In the genomic region with DNA sequence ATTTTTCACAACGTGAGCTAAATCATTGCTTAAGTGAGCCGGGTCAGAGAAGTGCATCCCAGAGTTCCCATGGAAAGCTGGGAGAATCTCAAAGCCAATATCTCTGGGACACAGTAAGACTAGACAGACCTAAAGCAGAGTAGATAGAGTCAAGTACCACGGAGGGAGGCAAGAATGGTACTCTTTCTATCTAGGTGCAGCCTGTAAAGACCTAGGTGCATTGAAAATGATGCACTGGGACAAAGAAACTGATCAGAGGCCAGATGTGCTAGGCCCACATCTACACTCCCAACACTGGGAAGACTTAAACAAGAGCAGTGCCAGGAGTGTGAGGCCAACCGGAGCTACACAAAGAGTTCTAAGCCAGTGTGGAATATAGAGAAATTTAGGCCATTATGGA, we compare ENCODE assay signal across 35 mouse cellular contexts. TPM values are rescaled to one million over a fixed set of nuclear protein-coding genes. Genes with fewer than 3 reads are reported as not detected.
DNase-seq lines count a peak whose midpoint lies in the region; ATAC-seq and TF ChIP-seq lines count a peak whose summit lies in the region.
"Had no signal": no experiment of that assay in that cellular context is flagged by ENCODE, and none has a peak within 500 bp of the region (broad histone marks: within the 10 kb centered on the region; RNA-seq: fewer than 3 reads in every experiment).

No protein-coding gene starts in this region.

- ATAC-seq in heart, embryonic 16.5 days (replicated peaks; ENCODE audit: extremely low read depth, insufficient read depth, low FRiP score) = no peak
- ATAC-seq in heart, embryonic 11.5 days (replicated peaks; ENCODE audit: insufficient number of reproducible peaks, low FRiP score, low TSS enrichment) = no peak
- ATAC-seq in midbrain, embryonic 16.5 days = 0 out of 2 replicates have a peak, but pooled peaks have one; percentile 23
- ATAC-seq in midbrain, embryonic 11.5 days (ENCODE audit: low FRiP score) = no peak
- no peak for ATAC-seq in midbrain, postnatal 0 days (ENCODE audit: low FRiP score)

- no peaks in the 10 kb centered on the region for H3K9me3 ChIP-seq in heart, embryonic 16.5 days (replicated peaks; ENCODE audit: control insufficient read depth, low read length)
- no peaks in the 10 kb centered on the region for H3K9me3 ChIP-seq in heart, embryonic 11.5 days (replicated peaks; ENCODE audit: control insufficient read depth, low read length)
- no peaks in the 10 kb centered on the region for H3K9me3 ChIP-seq in midbrain, embryonic 16.5 days (replicated peaks; ENCODE audit: control insufficient read depth, low read length, poor library complexity, severe bottlenecking)
- no peaks in the 10 kb centered on the region for H3K9me3 ChIP-seq in midbrain, embryonic 11.5 days (ENCODE audit: control insufficient read depth, low read length)
- H3K9me3 ChIP-seq in midbrain, postnatal 0 days (ENCODE audit: low read length) = no peaks in the 10 kb centered on the region
- H3K9me3 ChIP-seq: forebrain, embryonic 13.5 days; heart, embryonic 10.5 days; hindbrain, embryonic 15.5 days; kidney, embryonic 15.5 days; limb, embryonic 12.5 days; liver, embryonic 15.5 days; lung, embryonic 15.5 days; midbrain, embryonic 12.5 days had no signal

- H3K9ac ChIP-seq in heart, embryonic 16.5 days (ENCODE audit: low read length) = no peak overlapping the region
- no peak overlapping the region for H3K9ac ChIP-seq in heart, embryonic 11.5 days (ENCODE audit: low read depth, low read length)
- H3K9ac ChIP-seq in midbrain, embryonic 16.5 days (ENCODE audit: low read depth, low read length) = no peak overlapping the region
- H3K9ac ChIP-seq in midbrain, embryonic 11.5 days (ENCODE audit: low read length) = no peak overlapping the region
- no peak overlapping the region for H3K9ac ChIP-seq in midbrain, postnatal 0 days (replicated peaks; ENCODE audit: low read length, poor library complexity, severe bottlenecking)
- H3K9ac ChIP-seq: forebrain, embryonic 13.5 days; hindbrain, embryonic 15.5 days; kidney, embryonic 15.5 days; limb, embryonic 12.5 days; liver, embryonic 15.5 days; lung, embryonic 15.5 days; midbrain, embryonic 12.5 days had no signal

- no peaks in the 10 kb centered on the region for H3K4me1 ChIP-seq in heart, embryonic 16.5 days (ENCODE audit: control insufficient read depth, insufficient read depth, low read length)
- no peaks in the 10 kb centered on the region for H3K4me1 ChIP-seq in heart, embryonic 11.5 days (ENCODE audit: control insufficient read depth, insufficient read depth, low read length)
- peaks cover 17% of the 10 kb centered on the region for H3K4me1 ChIP-seq in midbrain, embryonic 16.5 days (ENCODE audit: control insufficient read depth, insufficient read depth, low read length)
- no peaks in the 10 kb centered on the region for H3K4me1 ChIP-seq in midbrain, embryonic 11.5 days (ENCODE audit: control insufficient read depth, insufficient read depth, low read length)
- peaks cover 13% of the 10 kb centered on the region; the same call in 1 of the 2 replicates for H3K4me1 ChIP-seq in midbrain, postnatal 0 days (ENCODE audit: insufficient read depth, low read length)
- H3K4me1 ChIP-seq: limb, embryonic 12.5 days; lung, embryonic 15.5 days had no signal

- WGBS in heart, embryonic 16.5 days = 78% methylated on average over 4 of the region's 4 CpGs
- 80% methylated on average over 4 of the region's 4 CpGs for WGBS in heart, embryonic 11.5 days (ENCODE audit: insufficient replicate concordance)
- WGBS in midbrain, embryonic 16.5 days = 71% methylated on average over 4 of the region's 4 CpGs
- WGBS in midbrain, embryonic 11.5 days = 84% methylated on average over 4 of the region's 4 CpGs
- WGBS in midbrain, postnatal 0 days = 67% methylated on average over 4 of the region's 4 CpGs

- H3K4me2 ChIP-seq in heart, embryonic 16.5 days (ENCODE audit: low read depth, low read length) = no peak overlapping the region
- H3K4me2 ChIP-seq in heart, embryonic 11.5 days = no peak overlapping the region
- H3K4me2 ChIP-seq in midbrain, embryonic 16.5 days (ENCODE audit: low read length) = no peak overlapping the region
- no peak overlapping the region for H3K4me2 ChIP-seq in midbrain, embryonic 11.5 days
- H3K4me2 ChIP-seq in midbrain, postnatal 0 days (ENCODE audit: low read depth, low read length, poor library complexity, severe bottlenecking) = no peak overlapping the region
- H3K4me2 ChIP-seq: kidney, embryonic 15.5 days; limb, embryonic 12.5 days; liver, embryonic 15.5 days; lung, embryonic 15.5 days; midbrain, embryonic 12.5 days had no signal

- H3K4me3 ChIP-seq in heart, embryonic 16.5 days (ENCODE audit: low read length) = peak overlapping the region; percentile 1
- H3K4me3 ChIP-seq in heart, embryonic 11.5 days (ENCODE audit: low read depth, low read length) = no peak overlapping the region
- H3K4me3 ChIP-seq in midbrain, embryonic 16.5 days (ENCODE audit: low read depth, low read length) = no peak overlapping the region
- no peak overlapping the region for H3K4me3 ChIP-seq in midbrain, embryonic 11.5 days (ENCODE audit: low read depth, low read length)
- no peak overlapping the region for H3K4me3 ChIP-seq in midbrain, postnatal 0 days (ENCODE audit: low read depth, low read length)
- H3K4me3 ChIP-seq: forebrain, embryonic 13.5 days; heart, embryonic 10.5 days; hindbrain, embryonic 15.5 days; kidney, embryonic 15.5 days; layer of hippocampus, adult 2 months; left cerebral cortex, adult 2 months; limb, embryonic 12.5 days; liver, embryonic 15.5 days; lung, embryonic 15.5 days; midbrain, embryonic 12.5 days; myocyte had no signal

- no peak overlapping the region for H3K27ac ChIP-seq in heart, embryonic 16.5 days (ENCODE audit: low read length)
- H3K27ac ChIP-seq in heart, embryonic 11.5 days (ENCODE audit: low read depth, low read length) = no peak overlapping the region
- H3K27ac ChIP-seq in midbrain, embryonic 16.5 days (ENCODE audit: low read length) = peak overlapping the region; percentile 58; the same call in 1 of the 2 replicates
- H3K27ac ChIP-seq in midbrain, embryonic 11.5 days (ENCODE audit: low read depth, low read length) = no peak overlapping the region
- peak overlapping the region; percentile 62; the same call in 1 of the 2 replicates for H3K27ac ChIP-seq in midbrain, postnatal 0 days (ENCODE audit: low read depth, low read length)
- H3K27ac ChIP-seq: forebrain, embryonic 13.5 days; heart, embryonic 10.5 days; hindbrain, embryonic 15.5 days; kidney, embryonic 15.5 days; layer of hippocampus, adult 2 months; left cerebral cortex, adult 2 months; limb, embryonic 12.5 days; liver, embryonic 15.5 days; lung, embryonic 15.5 days; midbrain, embryonic 12.5 days had no signal

- no peak for DNase-seq in midbrain, embryonic 11.5 days (ENCODE audit: low spot score, missing footprints)
- no peak for DNase-seq in midbrain, postnatal 0 days (ENCODE audit: low spot score)
- peak; percentile 61 for DNase-seq in thymus, postnatal 25 days
- no peak for DNase-seq in lung, adult 18-20 months
- DNase-seq: adrenal gland, adult 2 months; adrenal gland, postnatal 36 days; cerebellum, adult 18-20 months; cerebellum, postnatal 14 days; gastrocnemius, postnatal 14 days; heart, postnatal 10 days; kidney, adult 18-20 months; kidney, postnatal 25 days; right cerebral cortex, postnatal 14 days had no signal

- no peak for TF ChIP-seq CTCF in midbrain, postnatal 0 days (IDR thresholded peaks at IDR 0.05)

- no peaks in the 10 kb centered on the region for H3K36me3 ChIP-seq in heart, embryonic 16.5 days (ENCODE audit: control insufficient read depth, insufficient read depth)
- H3K36me3 ChIP-seq in heart, embryonic 11.5 days (ENCODE audit: control insufficient read depth, insufficient read depth, low read length) = no peaks in the 10 kb centered on the region
- no peaks in the 10 kb centered on the region for H3K36me3 ChIP-seq in midbrain, embryonic 16.5 days (ENCODE audit: control insufficient read depth, insufficient read depth, low read length)
- no peaks in the 10 kb centered on the region for H3K36me3 ChIP-seq in midbrain, embryonic 11.5 days (ENCODE audit: control insufficient read depth, insufficient read depth, low read length)
- no peaks in the 10 kb centered on the region for H3K36me3 ChIP-seq in midbrain, postnatal 0 days (ENCODE audit: insufficient read depth, low read length)
- H3K36me3 ChIP-seq: heart, embryonic 10.5 days; hindbrain, embryonic 15.5 days; kidney, embryonic 15.5 days; limb, embryonic 12.5 days; liver, embryonic 15.5 days; lung, embryonic 15.5 days; midbrain, embryonic 12.5 days had no signal

- H3K27me3 ChIP-seq in heart, embryonic 16.5 days (ENCODE audit: control insufficient read depth, insufficient read depth, low read length) = no peaks in the 10 kb centered on the region
- H3K27me3 ChIP-seq in heart, embryonic 11.5 days (ENCODE audit: control insufficient read depth, insufficient read depth, low read length) = peaks cover 15% of the 10 kb centered on the region
- no peaks in the 10 kb centered on the region for H3K27me3 ChIP-seq in midbrain, embryonic 16.5 days (ENCODE audit: control insufficient read depth, insufficient read depth, low read depth, low read length)
- H3K27me3 ChIP-seq in midbrain, embryonic 11.5 days (ENCODE audit: control insufficient read depth, insufficient read depth, low read length) = no peaks in the 10 kb centered on the region
- H3K27me3 ChIP-seq in midbrain, postnatal 0 days (ENCODE audit: insufficient read depth, low read length) = no peaks in the 10 kb centered on the region
- H3K27me3 ChIP-seq: forebrain, embryonic 13.5 days; hindbrain, embryonic 15.5 days had no signal

RNA-seq across cellular contexts. Expression of gene Prss2, which starts 23.7 kb away (rescaled TPM):
- 0.30 TPM in 1 of 2 replicates, not detected in the other for polyA plus RNA-seq in heart, embryonic 16.5 days (2015; fragmentation: Nextera tagmentation; extraction: Ambion mirVana)
- polyA plus RNA-seq in heart, embryonic 11.5 days (2014; fragmentation: Nextera tagmentation; extraction: Ambion mirVana) = not detected in 2 replicates
- polyA plus RNA-seq in midbrain, embryonic 16.5 days (2015; fragmentation: Nextera tagmentation; extraction: Ambion mirVana) = not detected in 2 replicates
- not detected in 2 replicates for polyA plus RNA-seq in midbrain, embryonic 11.5 days (2014; fragmentation: Nextera tagmentation; extraction: Ambion mirVana)
- not detected in 2 replicates for total RNA-seq in midbrain, postnatal 0 days (2014; rRNA removed)
- polyA plus RNA-seq in midbrain, postnatal 0 days (2015; fragmentation: Nextera tagmentation; extraction: Ambion mirVana) = not detected in 2 replicates
- total RNA-seq: adrenal gland, postnatal 36 days; gastrocnemius, postnatal 14 days; granulocyte monocyte progenitor cell, adult 5-6 weeks; heart, postnatal 10 days; hematopoietic stem cell, adult 5-6 weeks; layer of hippocampus, adult 2 months; layer of hippocampus, postnatal 14 days; left cerebral cortex, adult 2 months; left cerebral cortex, postnatal 25 days; megakaryocyte progenitor cell, adult 5-6 weeks had no signal
- polyA plus RNA-seq: brain, embryonic 14.5 days; embryonic facial prominence, embryonic 11.5 days; forebrain, embryonic 13.5 days; heart, embryonic 10.5 days; hindbrain, embryonic 15.5 days; kidney, embryonic 15.5 days; limb, embryonic 12.5 days; lung, embryonic 15.5 days; midbrain, embryonic 12.5 days; neural tube, embryonic 14.5 days had no signal

Comparison
In these comparisons a context has a peak if more than half of its experiments do, and no peak if none do; other contexts are left out.
1. H3K27ac ChIP-seq: peak in midbrain, embryonic 16.5 days (single experiment) and midbrain, postnatal 0 days (single experiment); none in heart, embryonic 16.5 days (single experiment), heart, embryonic 11.5 days (single experiment) and midbrain, embryonic 11.5 days (single experiment).